Mouse (Mus musculus): ENCODE data around the gene Cilp. TPM values are rescaled to one million over a fixed set of nuclear protein-coding genes. Genes with fewer than 3 reads are reported as not detected.
"Not testable (repeated sequence)": the region's sequence is repeated elsewhere in the genome, so short reads cannot be mapped to it uniquely, and the experiment has no call there.

The Cilp gene
- polyA plus RNA-seq, 1 experiment from 2014 or later, result 0.48 TPM

GRCm38 (mm10) chr9:65255906-65256600 lies 8.9 kb upstream of the Cilp start:
- no peak for ATAC-seq (ENCODE audit: low FRiP score, low read depth)
- Histone ChIP-seq H3K9me3 (no peaks in the 10 kb centered on the region), H3K9ac (no peak overlapping the region), H3K4me1 (replicated peaks) (no peaks in the 10 kb centered on the region), H3K36me3 (no peaks in the 10 kb centered on the region), H3K4me3 (no peak overlapping the region), H3K4me2 (no peak overlapping the region), H3K27ac (replicated peaks) (no peak overlapping the region), H3K27me3 (no peaks in the 10 kb centered on the region)
- 69% methylated on average over 11 of the region's 11 CpGs for WGBS

DNA sequence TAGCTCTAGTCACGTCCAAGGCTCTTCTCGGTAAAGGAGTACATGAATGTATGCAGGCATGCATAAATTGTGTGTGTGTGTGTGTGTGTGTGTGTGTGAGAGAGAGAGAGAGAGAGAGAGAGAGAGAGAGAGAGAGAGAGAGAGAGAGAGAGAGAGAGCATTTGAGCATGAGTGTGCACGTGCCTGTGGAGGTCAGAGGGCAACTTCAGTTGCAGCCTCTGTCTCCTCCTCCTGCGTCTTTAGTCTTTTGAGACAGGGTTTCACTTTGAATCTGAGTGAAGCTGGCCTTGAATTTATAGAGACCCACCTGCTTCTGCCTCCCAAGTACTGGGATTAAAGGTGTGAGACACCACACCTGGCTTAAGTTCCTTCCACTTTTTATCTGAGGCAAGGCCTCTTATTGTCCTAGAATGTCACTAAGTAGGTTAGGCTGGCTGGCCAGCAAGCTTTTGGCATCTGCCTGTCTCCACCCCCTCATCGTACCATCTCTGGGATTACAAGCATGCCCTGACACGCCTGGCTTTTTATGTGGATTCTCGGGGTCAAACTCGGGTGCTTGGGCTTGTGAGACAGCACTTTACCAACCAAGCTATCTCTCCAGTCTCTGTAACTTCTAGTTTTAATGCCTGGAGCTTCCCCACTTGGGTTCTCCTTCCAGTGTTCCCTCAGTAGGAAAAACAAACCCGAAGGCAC lies 7.6 kb upstream of the Cilp start:
- no peaks in the 10 kb centered on the region for H3K9me3 ChIP-seq
- H3K4me3 ChIP-seq, result no peak overlapping the region
- H3K27me3 ChIP-seq, result no peaks in the 10 kb centered on the region
- ATAC-seq (ENCODE audit: low FRiP score, low read depth), result no peak
- no peak overlapping the region for H3K4me2 ChIP-seq
- no peaks in the 10 kb centered on the region for H3K4me1 ChIP-seq (replicated peaks)
- 69% methylated on average over 9 of the region's 9 CpGs for WGBS
- H3K9ac ChIP-seq, result no peak overlapping the region
- H3K27ac ChIP-seq (replicated peaks), result no peak overlapping the region
- H3K36me3 ChIP-seq, result no peaks in the 10 kb centered on the region

DNA sequence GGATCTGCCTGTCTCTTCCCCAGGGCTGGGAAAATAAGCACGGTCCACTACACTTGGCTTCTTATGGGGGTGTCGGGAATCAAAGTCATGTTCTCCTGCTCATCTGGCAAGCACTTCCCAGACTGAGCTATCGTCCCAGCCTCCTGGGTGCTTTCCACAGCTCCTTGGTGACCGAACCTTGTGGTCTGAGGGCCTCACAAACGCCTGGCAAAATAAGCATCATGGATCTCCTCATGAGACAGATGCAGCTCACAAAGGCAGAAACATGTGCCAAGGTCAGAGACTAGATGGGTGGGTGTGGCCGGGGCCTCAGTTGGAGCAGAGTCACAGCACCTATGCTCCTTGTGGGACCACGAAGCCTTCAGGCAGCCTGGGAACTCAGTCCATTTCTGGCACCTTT lies 5.6 kb upstream of the Cilp start:
- 72% methylated on average over 7 of the region's 7 CpGs for WGBS
- Histone ChIP-seq H3K9me3 (no peaks in the 10 kb centered on the region), H3K4me3 (no peak overlapping the region), H3K4me2 (no peak overlapping the region), H3K27ac (replicated peaks) (no peak overlapping the region), H3K4me1 (replicated peaks) (no peaks in the 10 kb centered on the region), H3K27me3 (no peaks in the 10 kb centered on the region), H3K9ac (no peak overlapping the region), H3K36me3 (no peaks in the 10 kb centered on the region)
- ATAC-seq (ENCODE audit: low FRiP score, low read depth), result no peak

DNA sequence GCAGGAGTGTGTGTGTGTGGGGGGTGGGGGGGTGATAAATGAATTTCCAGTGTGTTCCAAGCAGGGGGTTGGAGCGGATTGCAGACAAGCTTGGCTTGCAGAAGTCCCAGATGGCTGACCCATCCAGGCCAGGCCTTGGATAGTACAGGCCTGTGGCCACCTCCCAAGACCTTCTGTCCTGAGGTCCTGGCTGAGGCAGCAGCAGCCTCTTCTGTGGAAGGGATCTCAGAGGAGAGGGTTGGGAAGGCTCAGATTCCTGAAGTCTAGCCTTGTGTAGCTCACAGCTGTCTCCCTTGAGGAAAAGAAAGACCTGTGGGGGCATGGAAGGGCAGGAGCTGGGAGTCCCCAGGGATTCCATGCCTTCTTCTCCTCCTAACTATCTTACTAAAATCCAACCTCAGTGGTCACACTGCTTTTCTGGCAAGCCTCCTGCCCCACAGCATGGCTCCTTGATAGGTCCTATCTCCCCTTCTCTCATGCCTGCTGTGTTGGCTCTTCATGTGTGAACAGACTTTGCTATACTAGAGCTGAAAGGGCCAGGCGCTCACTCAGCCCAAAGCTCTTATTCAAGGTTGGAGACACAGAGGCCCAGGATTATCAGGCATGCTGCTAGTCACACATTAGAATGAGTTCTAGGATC lies 3.3 kb upstream of the Cilp start:
- ATAC-seq (ENCODE audit: low FRiP score, low read depth), result no peak
- no peaks in the 10 kb centered on the region for H3K9me3 ChIP-seq
- no peak overlapping the region for H3K27ac ChIP-seq (replicated peaks)
- peaks cover 5% of the 10 kb centered on the region for H3K4me1 ChIP-seq (replicated peaks)
- no peaks in the 10 kb centered on the region for H3K36me3 ChIP-seq
- no peak overlapping the region for H3K4me2 ChIP-seq
- whole genome bisulfite sequencing, result 92% methylated on average over 2 of the region's 2 CpGs
- no peaks in the 10 kb centered on the region for H3K27me3 ChIP-seq
- no peak overlapping the region for H3K9ac ChIP-seq
- no peak overlapping the region for H3K4me3 ChIP-seq

- no peak for ATAC-seq (ENCODE audit: low FRiP score, low read depth)
- H3K4me1 ChIP-seq (replicated peaks), result peaks cover 12% of the 10 kb centered on the region
- H3K4me3 ChIP-seq, result no peak overlapping the region
- H3K36me3 ChIP-seq, result no peaks in the 10 kb centered on the region
- H3K9ac ChIP-seq, result no peak overlapping the region
- H3K27ac ChIP-seq (replicated peaks), result no peak overlapping the region
- WGBS, result 94% methylated on average over 3 of the region's 3 CpGs
- H3K27me3 ChIP-seq, result no peaks in the 10 kb centered on the region
- H3K9me3 ChIP-seq, result no peaks in the 10 kb centered on the region
- H3K4me2 ChIP-seq, result no peak overlapping the region
Measured at GRCm38 (mm10) chr9:65262641-65263120, 2.3 kb upstream of the Cilp start.

GRCm38 (mm10) chr9:65267742-65268515 lies 2.9 kb downstream of the Cilp start:
- Histone ChIP-seq H3K4me3 (no peak overlapping the region), H3K4me1 (replicated peaks) (peaks cover 22% of the 10 kb centered on the region), H3K4me2 (0 out of 2 replicates have a peak overlapping the region, but pooled peaks have one; percentile 7), H3K9ac (peak overlapping the region; percentile 6; the same call in 1 of the 2 replicates), H3K36me3 (no peaks in the 10 kb centered on the region), H3K27me3 (no peaks in the 10 kb centered on the region), H3K9me3 (no peaks in the 10 kb centered on the region), H3K27ac (replicated peaks) (peak overlapping the region; percentile 87)
- WGBS, result 22% methylated on average over 7 of the region's 7 CpGs
- peak; percentile 92 for ATAC-seq (ENCODE audit: low FRiP score, low read depth)

DNA sequence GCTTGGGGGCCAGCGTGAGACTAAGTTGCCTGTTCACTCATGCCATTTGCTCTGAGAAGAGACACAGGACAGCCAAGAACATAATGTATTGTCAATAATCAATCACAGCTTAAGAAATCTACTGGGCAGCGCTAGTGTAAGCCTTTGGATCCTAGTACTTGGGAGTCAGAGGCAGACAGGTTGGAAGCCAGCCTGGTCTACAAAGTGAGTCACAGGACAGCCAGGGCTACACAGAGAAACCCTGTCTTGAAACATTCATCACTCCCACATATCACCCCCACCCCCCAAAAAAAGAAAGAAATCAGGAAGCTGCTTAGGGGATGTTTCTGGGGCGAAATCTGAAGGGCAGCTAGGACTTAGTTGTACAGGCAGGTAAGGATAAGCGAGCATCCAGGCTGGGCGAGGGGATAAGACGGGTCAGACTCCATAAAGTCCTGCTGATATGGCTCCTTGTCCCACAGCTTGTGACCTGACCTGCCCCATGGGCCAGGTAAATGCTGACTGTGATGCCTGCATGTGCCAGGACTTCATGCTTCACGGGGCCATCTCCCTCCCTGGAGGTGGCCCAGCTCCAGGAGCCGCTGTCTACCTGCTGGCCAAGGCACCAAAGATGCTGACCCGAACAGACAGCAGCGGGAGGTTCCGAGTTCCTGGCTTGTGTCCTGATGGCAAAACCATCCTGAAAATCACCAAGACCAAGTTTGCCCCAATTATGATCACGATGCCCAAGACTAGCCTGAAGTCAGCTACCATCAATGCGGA lies 8.2 kb downstream of the Cilp start:
- Histone ChIP-seq H3K4me2 (no peak overlapping the region), H3K27ac (replicated peaks) (no peak overlapping the region), H3K9ac (no peak overlapping the region), H3K27me3 (no peaks in the 10 kb centered on the region), H3K36me3 (no peaks in the 10 kb centered on the region), H3K4me1 (replicated peaks) (peaks cover 4% of the 10 kb centered on the region), H3K4me3 (no peak overlapping the region), H3K9me3 (no peaks in the 10 kb centered on the region)
- no peak for ATAC-seq (ENCODE audit: low FRiP score, low read depth)
- 91% methylated on average over 13 of the region's 13 CpGs for WGBS

GRCm38 (mm10) chr9:65273873-65274272 lies 8.9 kb downstream of the Cilp start:
- Histone ChIP-seq H3K4me3 (no peak overlapping the region), H3K27me3 (no peaks in the 10 kb centered on the region), H3K9ac (no peak overlapping the region), H3K4me2 (no peak overlapping the region), H3K9me3 (no peaks in the 10 kb centered on the region), H3K27ac (replicated peaks) (no peak overlapping the region), H3K4me1 (replicated peaks) (no peaks in the 10 kb centered on the region), H3K36me3 (no peaks in the 10 kb centered on the region)
- no peak for ATAC-seq (ENCODE audit: low FRiP score, low read depth)
- 79% methylated on average over 4 of the region's 4 CpGs for WGBS

- H3K4me1 ChIP-seq (replicated peaks); H3K4me2 ChIP-seq; H3K27ac ChIP-seq (replicated peaks); H3K27me3 ChIP-seq; H3K4me3 ChIP-seq; H3K9ac ChIP-seq; ATAC-seq (ENCODE audit: low FRiP score, low read depth); H3K9me3 ChIP-seq; H3K36me3 ChIP-seq: not testable (repeated sequence)
- WGBS, result 69% methylated on average over 3 of the region's 3 CpGs
Measured at GRCm38 (mm10) chr9:65274851-65275250, 9.9 kb downstream of the Cilp start.

DNA sequence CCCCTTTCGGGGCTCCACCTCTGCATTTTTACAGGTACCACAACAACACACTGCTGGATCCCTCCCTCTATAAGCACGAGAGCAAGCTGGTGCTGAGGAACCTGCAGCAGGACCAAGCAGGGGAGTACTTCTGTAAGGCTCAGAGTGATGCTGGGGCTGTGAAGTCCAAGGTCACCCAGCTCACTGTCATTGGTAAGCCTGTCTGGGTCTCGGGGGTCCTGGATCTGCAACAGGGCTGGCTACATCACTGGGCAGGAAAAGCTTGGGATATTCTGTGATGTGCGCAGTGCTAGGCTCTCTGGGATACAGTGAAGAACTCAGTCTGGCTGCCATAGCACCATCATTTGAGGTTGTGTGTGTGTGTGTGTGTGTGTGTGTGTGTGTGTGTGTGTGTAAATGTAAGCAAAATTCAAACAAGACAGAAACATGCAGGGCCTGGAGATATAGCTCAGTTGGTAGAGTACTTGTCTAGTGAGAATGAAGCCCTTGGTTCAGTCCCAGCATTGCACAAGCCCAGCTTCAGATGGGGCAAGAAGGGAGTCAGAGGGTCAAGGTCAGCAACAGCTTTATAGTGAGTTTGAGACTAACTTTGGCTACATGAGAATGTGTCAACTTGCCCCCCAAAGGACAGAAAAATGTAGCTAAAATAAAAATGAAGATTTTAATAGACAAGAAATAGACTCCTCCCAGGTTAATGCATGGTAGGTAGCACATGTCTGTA lies 11.0 kb downstream of the Cilp start:
- no peak overlapping the region for H3K27ac ChIP-seq (replicated peaks)
- ATAC-seq (ENCODE audit: low FRiP score, low read depth), result no peak
- H3K4me2 ChIP-seq, result no peak overlapping the region
- no peaks in the 10 kb centered on the region for H3K36me3 ChIP-seq
- H3K9me3 ChIP-seq, result no peaks in the 10 kb centered on the region
- no peaks in the 10 kb centered on the region for H3K4me1 ChIP-seq (replicated peaks)
- H3K27me3 ChIP-seq, result no peaks in the 10 kb centered on the region
- no peak overlapping the region for H3K4me3 ChIP-seq
- H3K9ac ChIP-seq, result no peak overlapping the region
- 87% methylated on average over 4 of the region's 4 CpGs for WGBS
